Comparison of ENCODE assay signal across 8 mouse cellular contexts in genomic region chr5:5379870-5380730, GRCm38 (mm10). TPM values are rescaled to one million over a fixed set of nuclear protein-coding genes. Genes with fewer than 3 reads are reported as not detected.
DNase-seq lines count a peak whose midpoint lies in the region; ATAC-seq and TF ChIP-seq lines count a peak whose summit lies in the region.

No protein-coding gene starts in this region.

- H3K4me1 ChIP-seq in hindbrain, embryonic 15.5 days (replicated peaks), result peaks cover 26% of the 10 kb centered on the region

- peak overlapping the region; percentile 90 for H3K4me3 ChIP-seq in gastrocnemius, adult 2 months
- peak overlapping the region; percentile 76 for H3K4me3 ChIP-seq in hindbrain, embryonic 15.5 days
- H3K4me3 ChIP-seq in macrophage (ENCODE audit: inconsistent target), result peak overlapping the region; percentile 80

- no peaks in the 10 kb centered on the region for H3K36me3 ChIP-seq in hindbrain, embryonic 15.5 days
- H3K36me3 ChIP-seq in macrophage (ENCODE audit: inconsistent target), result no peaks in the 10 kb centered on the region

- H3K79me2 ChIP-seq in macrophage (ENCODE audit: inconsistent target), result peaks cover 47% of the 10 kb centered on the region

- under 1% methylated on average over 95 of the region's 128 CpGs for WGBS in hindbrain, embryonic 15.5 days
- 0% methylated on average over 62 of the region's 128 CpGs for WGBS in macrophage (ENCODE audit: missing documents)

- ATAC-seq in hindbrain, embryonic 15.5 days (ENCODE audit: low FRiP score, low read depth), result peak; percentile 94

- H3K9me3 ChIP-seq in hindbrain, embryonic 15.5 days, result no peaks in the 10 kb centered on the region

- H3K27me3 ChIP-seq in hindbrain, embryonic 15.5 days, result no peaks in the 10 kb centered on the region

- H3K27ac ChIP-seq in gastrocnemius, adult 2 months, result peak overlapping the region; percentile 84
- peak overlapping the region; percentile 92 for H3K27ac ChIP-seq in hindbrain, embryonic 15.5 days (replicated peaks)
- peak overlapping the region; percentile 67 for H3K27ac ChIP-seq in macrophage

- intact Hi-C loops in gastrocnemius, adult 2 months (cut with DNase I), result loop anchor here (5.0 to 10.0 kb wide), 2 partner anchors 115 to 418 kb away; no protein-coding TSS in a partner anchor

- TF ChIP-seq CTCF in gastrocnemius, adult 2 months (IDR thresholded peaks at IDR 0.05), result peak; percentile 44

- DNase-seq in ZHBTc4 (ENCODE audit: low read depth, low spot score), result peak; percentile 83
- DNase-seq in cerebellum, postnatal 25 days, result peak; percentile 76 to 82
- DNase-seq in gastrocnemius, adult 2 months, result peak; percentile 78
- DNase-seq in left cerebral cortex, adult 9 months (ENCODE audit: low spot score in 2 of 2), result peak; percentile 10 to 42
- DNase-seq in right cerebral cortex, adult 18-20 months, result peak; percentile 67
- peak; percentile 60 for DNase-seq in yolk sac, embryonic 10.5 days (ENCODE audit: low spot score)

- H3K4me2 ChIP-seq in hindbrain, embryonic 15.5 days, result peak overlapping the region; percentile 85

- peak overlapping the region; percentile 87 for H3K9ac ChIP-seq in hindbrain, embryonic 15.5 days

RNA-seq across cellular contexts. Expression of gene Cdk14, which starts 40.0 kb away (rescaled TPM):
- 1 to 10 TPM; 2.6 to 5.3 TPM for total RNA-seq in gastrocnemius, adult 2 months (2021)
- polyA plus RNA-seq in hindbrain, embryonic 15.5 days (2015; fragmentation: Nextera tagmentation; extraction: Ambion mirVana), result 44.1 and 47.8 TPM in 2 replicates
- 100 to 1,000 TPM; 161 to 273 (median 196) TPM for total RNA-seq in macrophage (2018; cell fraction: chromatin; rRNA removed)
- 10 to 100 TPM; 21.4 to 33.7 (median 26.7) TPM for total RNA-seq in macrophage (2018; cell fraction: cytosol; rRNA removed)
- 100 to 1,000 TPM in 18 of 26 experiments, 10 to 100 TPM in 8; 62.9 to 333 (median 105) TPM for total RNA-seq in macrophage (2018; cell fraction: nucleus; rRNA removed)
- polyA plus RNA-seq in macrophage (2018), result 11.0 to 49.4 TPM (median 15.5 TPM) in 3 replicates

Comparison
In these comparisons a context has a peak if more than half of its experiments do, and no peak if none do; other contexts are left out.
1. Peak in every context shown above with its lines: DNase-seq, ATAC-seq, H3K4me3 ChIP-seq and H3K27ac ChIP-seq.
2. DNase-seq: peak in every context shown above with its lines; median percentile 83 in ZHBTc4; 79 in cerebellum, postnatal 25 days; 78 in gastrocnemius, adult 2 months; 67 in right cerebral cortex, adult 18-20 months; 60 in yolk sac, embryonic 10.5 days; 26 in left cerebral cortex, adult 9 months.